Mouse (Mus musculus): ENCODE data around the gene Taf1c.
A peak's percentile ranks its signal among the peaks of the same experiment; 100 is the strongest.

Taf1c gene

DNA sequence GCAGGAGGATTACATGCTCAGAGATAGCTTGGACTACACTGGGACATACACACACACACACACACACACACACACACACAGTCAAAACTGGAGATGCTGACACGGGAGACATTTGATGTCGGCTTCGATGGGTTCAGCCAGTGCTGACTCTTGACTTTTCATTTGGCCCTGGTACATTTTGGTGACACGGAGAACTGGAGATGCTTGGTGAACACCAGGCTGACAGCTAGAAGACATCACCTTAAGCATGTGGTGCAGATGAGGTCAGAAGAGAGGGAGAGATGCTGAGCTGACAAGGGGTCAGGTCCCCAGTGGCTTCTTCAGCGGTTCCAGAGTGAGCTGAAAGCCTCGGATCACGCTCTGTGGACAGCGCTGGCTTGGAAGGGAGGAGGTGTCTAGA is 18.0 kb upstream of the Taf1c start:
- no peak for DNase-seq (ENCODE audit: low spot score)

DNA sequence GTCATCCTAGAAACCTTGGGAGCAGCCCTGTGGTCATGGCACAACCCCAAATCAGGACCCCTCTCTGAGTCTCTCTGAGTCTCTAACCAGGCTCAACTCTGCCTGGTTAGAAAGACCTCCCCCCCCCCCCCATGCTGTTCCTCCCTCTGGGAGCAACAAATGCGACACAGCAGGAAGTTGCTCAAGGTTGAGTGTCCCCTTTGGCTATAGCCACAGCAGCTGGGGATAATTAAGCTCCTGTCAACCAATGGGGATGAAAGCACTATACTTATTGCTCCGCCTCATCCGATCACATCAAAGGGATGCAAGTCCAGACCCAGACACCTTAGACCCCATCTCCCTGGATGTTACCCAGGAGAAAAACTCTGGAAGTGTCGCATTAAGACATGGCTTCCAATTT is 17.5 kb upstream of the Taf1c start:
- no peak for DNase-seq (ENCODE audit: low spot score)

DNA sequence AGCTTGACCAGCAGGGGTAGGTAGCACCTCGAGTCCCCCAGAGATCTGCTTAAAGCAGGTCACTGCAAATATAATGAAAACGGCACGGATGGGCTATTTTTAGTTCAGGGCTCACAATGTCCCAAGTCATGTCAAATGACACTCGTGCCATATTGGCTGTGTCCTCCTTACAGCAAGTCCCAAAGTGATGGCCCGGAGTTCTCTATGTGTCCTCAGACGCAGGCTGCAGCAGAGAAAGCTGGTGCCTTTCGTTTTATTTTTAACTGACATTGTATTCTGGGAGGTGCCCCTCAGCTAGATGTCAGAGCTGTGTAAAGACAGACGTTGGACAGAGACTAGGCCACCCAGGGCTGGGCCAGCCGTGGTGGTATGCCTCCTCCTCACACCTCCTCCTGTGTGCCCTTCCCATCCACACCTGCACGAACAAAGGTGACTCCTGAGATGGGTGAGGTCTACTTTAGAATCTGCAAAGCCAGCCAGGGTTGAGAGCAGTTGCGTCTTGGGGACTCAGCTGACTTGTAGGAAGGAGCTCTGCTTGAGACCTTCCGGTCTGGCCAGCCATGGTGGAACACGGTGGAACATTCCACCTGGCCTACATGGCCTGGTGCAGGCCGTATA is 15.9 kb upstream of the Taf1c start:
- no peak for DNase-seq (ENCODE audit: low spot score)

DNA sequence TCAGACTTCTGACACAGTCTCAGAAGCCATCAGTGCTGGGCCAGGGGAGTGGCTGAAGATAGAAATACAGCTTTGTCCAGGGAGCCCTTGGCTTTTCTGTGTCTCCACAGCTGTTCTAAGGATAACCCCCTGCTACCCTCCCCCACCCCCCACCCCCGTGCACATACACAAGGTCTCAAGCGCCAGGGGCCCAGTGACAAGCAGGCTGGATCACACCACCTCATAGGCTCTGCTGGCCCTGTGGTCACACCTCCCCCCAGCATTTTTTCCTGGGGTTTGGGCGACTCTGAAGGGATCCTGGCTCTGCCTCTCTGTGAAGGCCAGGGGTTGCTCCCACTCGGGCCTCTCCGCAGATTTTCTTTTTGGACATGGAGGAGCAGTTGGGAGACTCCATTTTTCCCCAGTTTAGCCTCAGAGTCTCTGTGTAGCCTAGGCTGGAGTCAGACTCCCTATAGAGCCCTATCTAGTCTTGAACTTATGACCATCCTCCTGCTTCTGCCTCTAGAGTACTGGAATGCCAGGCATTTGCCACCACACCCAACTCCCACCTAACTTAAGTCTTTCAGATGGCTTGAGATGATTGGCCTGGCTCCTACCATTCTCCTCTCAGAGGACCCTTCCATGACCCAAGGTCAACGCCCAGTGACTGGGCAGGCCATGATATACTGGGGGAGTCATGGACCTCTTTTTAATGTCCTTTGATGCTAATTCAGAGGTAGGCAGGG is 15.3 kb upstream of the Taf1c start:
- DNase-seq (ENCODE audit: low spot score), result no peak

GRCm38 (mm10) chr8:119618887-119619286 is 13.9 kb upstream of the Taf1c start:
- no peak for DNase-seq (ENCODE audit: low spot score)

DNA sequence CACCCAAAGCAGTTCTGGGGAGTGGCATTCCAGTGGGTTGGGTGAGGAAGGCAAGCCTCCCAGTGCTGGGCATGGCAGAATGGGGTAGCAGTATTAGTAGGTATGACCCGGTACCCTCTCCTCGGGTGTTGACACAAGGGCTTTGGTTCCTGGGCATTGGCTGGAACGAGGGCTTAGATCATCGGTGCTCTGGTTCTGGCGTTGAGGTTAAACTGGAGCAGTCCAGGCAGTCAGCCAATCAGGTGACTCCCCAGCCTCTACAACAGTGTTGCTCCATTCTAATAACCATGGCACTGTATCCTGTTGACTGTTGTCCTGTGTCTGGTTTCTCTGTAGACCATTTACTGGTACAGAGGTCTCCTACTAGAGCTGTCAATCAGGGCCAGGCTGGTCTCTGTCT is 12.6 kb upstream of the Taf1c start:
- no peak for DNase-seq (ENCODE audit: low spot score)

DNA sequence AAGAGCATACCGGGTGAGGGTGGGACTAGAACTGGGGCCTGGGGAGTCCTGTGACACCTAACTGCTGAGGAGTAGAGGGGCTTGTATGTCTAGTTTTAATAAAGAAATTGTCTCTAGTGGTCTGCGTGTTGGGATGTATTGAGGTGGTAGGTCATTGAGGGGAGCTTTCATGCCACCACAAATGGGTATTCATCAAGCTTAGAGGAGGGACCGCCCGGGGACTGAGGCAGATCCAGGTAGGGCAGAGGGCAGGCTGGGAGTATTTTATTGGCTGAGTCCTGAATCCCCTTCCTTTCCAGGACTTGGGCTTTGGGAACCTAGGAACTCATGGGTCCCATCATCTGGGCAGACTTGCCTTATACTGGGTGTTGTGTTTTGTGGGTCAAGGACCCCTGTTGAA is 11.8 kb upstream of the Taf1c start:
- no peak for DNase-seq (ENCODE audit: low spot score)

DNA sequence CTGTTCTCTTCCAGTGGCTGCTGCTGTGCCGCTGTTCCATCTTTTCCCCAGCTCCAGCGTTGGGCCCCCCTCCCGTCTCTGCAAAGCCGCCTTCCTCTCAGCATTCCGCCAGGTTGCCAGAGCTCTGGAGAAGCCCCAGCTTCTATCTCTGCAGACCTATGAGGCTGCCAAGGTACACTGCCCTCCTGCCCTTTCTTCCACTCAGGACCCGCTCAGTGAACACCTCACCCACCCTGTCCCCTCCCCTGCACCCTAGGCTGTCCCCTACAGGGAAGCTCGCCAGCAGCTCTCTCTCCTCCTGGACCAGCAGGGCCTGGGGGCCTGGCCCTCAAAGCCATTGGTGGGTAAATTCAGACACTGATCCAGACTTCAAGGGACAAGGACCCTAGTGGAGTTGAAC is 11.3 kb upstream of the Taf1c start:
- no peak for DNase-seq (ENCODE audit: low spot score)

DNA sequence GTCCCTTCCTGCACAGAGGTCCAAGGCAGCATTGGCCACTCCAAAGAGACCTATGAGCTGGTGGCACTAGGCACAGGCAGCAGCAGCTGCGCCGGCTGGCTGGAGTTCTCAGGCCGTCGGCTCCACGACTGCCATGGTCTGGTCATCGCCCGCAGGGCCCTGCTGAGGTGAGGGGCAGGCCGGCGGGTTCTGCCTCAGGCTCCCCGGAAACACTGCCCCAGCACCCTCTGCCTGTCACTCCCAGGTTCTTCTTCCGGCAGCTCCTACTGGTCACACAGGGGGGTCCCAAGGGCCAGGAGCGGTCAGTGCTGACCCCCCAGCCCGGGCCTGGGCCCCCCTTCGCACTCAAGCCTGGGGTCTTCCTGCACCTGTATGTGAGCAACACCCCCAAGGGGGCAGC is 10.1 kb upstream of the Taf1c start:
- no peak for DNase-seq (ENCODE audit: low spot score)

DNA sequence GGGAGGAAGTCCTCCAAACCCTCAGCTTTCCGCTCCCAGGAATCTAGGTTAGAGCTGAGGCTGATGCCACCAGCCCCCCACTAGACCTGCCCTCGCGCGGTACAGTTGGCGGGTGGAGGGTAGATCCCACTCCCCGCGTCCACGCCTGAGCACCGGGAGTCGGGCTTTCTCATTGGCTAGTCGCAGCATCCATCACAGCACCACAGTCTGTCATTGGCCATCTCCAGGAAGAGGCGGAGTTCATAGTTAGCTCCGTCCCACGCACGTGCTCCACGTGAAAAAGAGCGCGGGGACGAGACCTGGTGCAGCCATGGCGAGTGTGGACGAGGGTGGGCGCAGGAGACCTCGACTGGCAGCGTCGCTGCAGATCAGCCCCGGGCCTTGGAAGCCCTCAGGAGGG is 7.4 kb upstream of the Taf1c start, which contains the start of gene Adad2:
TSS of gene Adad2 (plus strand) at position 277 of the 400 bp plus-strand sequence.
- no peak for DNase-seq (ENCODE audit: low spot score)

GRCm38 (mm10) chr8:119606224-119606623 is 1.2 kb upstream of the Taf1c start:
- DNase-seq (ENCODE audit: low spot score), result no peak

GRCm38 (mm10) chr8:119604398-119604803 is 621 bp downstream of the Taf1c start:
- no peak for DNase-seq (ENCODE audit: low spot score)

GRCm38 (mm10) chr8:119603771-119604170 is 1.3 kb downstream of the Taf1c start:
- no peak for DNase-seq (ENCODE audit: low spot score)

DNA sequence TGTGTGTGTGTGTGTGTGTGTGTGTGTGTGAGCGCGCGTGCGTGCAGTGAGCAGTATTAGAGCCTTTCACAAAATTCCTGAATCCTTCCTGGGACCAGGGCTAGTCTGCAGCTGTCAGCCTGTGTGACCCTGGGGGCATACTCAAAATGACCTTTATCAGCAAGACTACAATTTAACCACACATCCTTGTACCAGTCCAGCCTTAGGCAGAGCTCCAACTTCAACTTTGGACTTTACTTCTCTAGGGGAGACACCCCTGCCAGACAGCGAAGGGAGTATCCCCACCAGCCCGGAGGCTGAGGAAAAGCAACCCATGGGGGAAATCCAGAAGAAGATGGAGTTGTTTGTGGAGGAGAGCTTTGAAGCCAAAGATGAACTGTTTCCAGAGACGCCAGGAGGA is 13.6 kb downstream of the Taf1c start:
- DNase-seq (ENCODE audit: low spot score), result no peak

GRCm38 (mm10) chr8:119590348-119590747 is 14.7 kb downstream of the Taf1c start:
- no peak for DNase-seq (ENCODE audit: low spot score)

- no peak for DNase-seq (ENCODE audit: low spot score)
These were observed 16.2 kb downstream of the Taf1c start for GRCm38 (mm10) chr8:119588844-119589243.

DNA sequence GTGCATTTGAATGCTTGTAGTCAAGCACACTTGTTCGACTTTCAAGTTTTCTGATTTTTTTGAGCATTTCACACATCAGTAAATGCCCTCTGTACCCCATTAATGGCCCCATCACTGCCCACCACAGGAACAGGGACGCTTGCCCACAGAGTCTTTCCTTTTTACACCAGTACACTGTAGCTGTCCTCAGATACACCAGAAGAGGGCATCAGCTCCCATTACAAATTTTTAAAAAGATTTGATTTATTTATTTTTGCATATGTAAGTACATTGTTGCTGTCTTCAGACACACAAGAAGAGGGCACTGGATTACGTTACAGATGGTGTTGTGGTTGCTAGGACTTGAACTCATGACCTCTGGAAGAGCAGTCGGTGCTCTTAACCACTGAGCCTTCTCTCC is 16.7 kb downstream of the Taf1c start:
- no peak for DNase-seq (ENCODE audit: low spot score)

DNA sequence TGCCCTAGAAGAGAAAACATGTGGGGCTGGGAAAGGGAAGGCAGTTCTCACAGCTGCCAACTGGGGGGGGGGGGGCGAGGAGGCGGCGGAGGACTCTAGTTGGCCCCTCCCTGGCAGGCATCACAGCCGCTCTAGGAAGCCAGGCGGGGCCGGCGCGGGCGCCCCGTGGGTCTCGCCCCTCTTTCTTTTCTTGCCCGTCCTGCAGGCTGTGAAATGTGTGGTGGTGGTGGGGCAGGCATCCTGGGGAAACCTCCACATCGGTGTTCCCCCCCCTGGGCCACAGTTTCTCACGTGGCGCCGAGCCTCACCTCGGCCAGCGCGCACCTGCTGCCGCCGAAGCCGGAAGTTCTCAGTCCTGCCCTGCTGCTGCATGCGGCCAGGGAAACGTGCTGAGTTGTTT is 19.1 kb downstream of the Taf1c start:
- no peak for DNase-seq (ENCODE audit: low spot score)

GRCm38 (mm10) chr8:119580441-119581161 is 24.4 kb downstream of the Taf1c start:
- no peak for DNase-seq (ENCODE audit: low spot score)

DNA sequence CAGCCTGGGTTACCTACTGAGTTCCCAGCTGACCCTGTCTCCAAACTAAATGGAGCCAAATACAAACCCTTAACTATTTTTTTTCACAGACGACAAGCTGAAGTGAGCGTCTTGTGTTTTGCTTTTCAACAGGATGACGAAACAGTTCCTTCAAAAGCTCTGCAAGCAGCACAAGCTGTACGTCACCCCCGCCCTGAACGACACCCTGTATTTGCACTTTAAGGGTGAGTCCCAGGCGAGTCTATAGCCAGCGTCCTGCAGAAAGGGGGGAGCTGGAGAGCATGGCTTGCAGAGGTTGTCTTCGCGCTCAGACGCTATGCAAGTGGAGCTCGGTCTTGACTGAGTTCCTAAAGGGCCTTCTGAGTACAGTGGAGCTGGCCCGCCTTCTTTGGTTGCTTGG is 25.9 kb downstream of the Taf1c start:
- DNase-seq (ENCODE audit: low spot score), result no peak

DNA sequence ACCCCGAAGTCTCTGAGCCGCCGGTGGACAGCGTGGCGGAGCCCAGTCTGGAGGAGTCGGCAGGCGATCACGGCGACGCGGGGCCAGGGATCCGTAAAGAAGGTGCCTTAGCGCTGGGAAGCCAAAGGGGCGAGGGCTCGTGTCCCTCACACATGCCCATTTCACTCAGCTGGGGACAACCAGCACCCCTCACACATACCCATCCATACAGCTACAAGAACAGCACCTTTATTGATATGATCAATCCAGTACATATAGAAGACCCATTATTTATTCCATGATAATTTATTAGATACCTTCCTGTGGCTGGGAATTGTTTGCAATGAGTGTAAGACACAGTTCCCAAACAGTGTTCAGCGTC is 29.7 kb downstream of the Taf1c start:
- DNase-seq (ENCODE audit: low spot score), result no peak

DNA sequence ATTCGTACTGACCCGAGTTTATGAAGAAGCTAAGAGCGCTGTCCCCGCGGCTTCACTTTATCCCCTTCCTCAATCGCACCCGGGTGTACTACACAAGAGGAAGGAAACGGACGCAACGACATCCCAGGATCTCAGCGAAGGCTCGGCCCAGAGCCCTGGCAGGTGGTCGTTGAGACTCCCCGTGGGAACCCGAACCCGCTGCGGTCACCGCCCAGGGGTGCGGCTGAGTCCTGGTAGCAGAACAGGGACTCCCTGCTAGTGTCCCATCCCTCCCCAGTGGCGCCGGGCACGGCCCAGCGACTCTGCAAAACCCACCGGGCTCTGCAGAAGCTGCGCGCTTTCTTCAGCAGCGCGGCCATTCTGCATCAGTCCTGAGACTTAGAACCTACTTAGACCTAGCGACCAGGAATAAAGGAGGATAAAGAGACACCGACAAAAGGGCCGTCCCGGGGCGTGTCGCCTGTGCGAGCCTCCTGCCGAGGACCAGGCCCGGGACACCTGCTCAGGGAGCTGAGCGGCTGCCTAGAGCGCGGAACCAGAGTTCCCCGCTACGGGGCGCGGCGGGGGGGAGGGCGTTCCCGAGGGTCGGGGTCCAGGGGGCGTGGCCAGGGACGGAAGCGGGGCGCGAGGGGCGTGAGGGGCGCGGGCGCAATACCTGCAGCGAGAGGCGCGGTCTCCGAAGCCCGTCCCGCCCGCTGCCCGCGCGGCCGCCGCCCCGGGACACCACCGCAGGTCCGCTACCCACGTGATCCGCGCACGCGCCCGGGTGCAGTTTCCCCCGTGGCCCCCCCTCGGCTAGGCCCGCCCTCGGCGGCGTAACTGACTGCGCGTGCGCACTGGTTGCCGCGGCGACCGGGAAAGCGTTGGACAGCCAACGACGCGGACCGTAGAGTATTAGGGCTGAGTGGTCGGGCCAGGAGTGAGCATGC is 30.3 kb downstream of the Taf1c start, which contains the start of the genes Hsdl1 and Dnaaf1:
TSS of gene Hsdl1 (minus strand) at position 747 of the 929 bp plus-strand sequence.
TSS of gene Dnaaf1 (plus strand) at position 799 of the 929 bp plus-strand sequence.
- peak; percentile 94 for DNase-seq (ENCODE audit: low spot score)
